Mouse (Mus musculus) hindbrain, embryonic 15.5 days (tissue): ENCODE results near the gene Ppm1j. TPM values are rescaled to one million over a fixed set of nuclear protein-coding genes. Genes with fewer than 3 reads are reported as not detected.
A peak's percentile ranks its signal among the peaks of the same experiment; 100 is the strongest.

Experiments
- ATAC-seq: fragments of 200-750 bp; cut with Nextera tagmentation; 2 replicates; pipeline ENCODE4 v1.8.0; 2017; ENCODE audit warnings: low read depth, moderate number of reproducible peaks, moderate TSS enrichment; ENCODE audit not compliant: low FRiP score
- H3K27ac ChIP-seq: fragments of 300-500 bp; sonication (generic); replicated peaks from 2 replicates; pipeline ENCODE4 v1.5.1; 2015; ENCODE audit warnings: mild to moderate bottlenecking, inconsistent platforms
- H3K27me3 ChIP-seq: fragments of 300-500 bp; sonication (generic); 2 replicates; pipeline ENCODE4 v1.6.1; 2015; ENCODE audit warnings: control low read depth, inconsistent platforms
- H3K36me3 ChIP-seq: fragments of 300-500 bp; sonication (generic); 2 replicates; pipeline ENCODE4 v1.6.1; 2015; ENCODE audit warnings: control low read depth, inconsistent platforms
- H3K4me1 ChIP-seq: fragments of 300-500 bp; sonication (generic); replicated peaks from 2 replicates; pipeline ENCODE4 v1.6.1; 2015; ENCODE audit warnings: control low read depth, inconsistent platforms
- H3K4me2 ChIP-seq: fragments of 300-500 bp; sonication (generic); 2 replicates; pipeline ENCODE4 v1.6.1; 2015; ENCODE audit warnings: moderate library complexity, mild to moderate bottlenecking, inconsistent platforms
- H3K4me3 ChIP-seq: fragments of 300-500 bp; sonication (generic); 2 replicates; pipeline ENCODE4 v1.5.1; 2015; ENCODE audit warnings: mild to moderate bottlenecking, inconsistent platforms
- H3K9ac ChIP-seq: fragments of 300-500 bp; sonication (generic); 2 replicates; pipeline ENCODE4 v1.6.1; 2015; ENCODE audit warnings: inconsistent platforms
- H3K9me3 ChIP-seq: fragments of 300-500 bp; sonication (generic); 2 replicates; pipeline ENCODE4 v1.6.1; 2016; ENCODE audit warnings: control low read depth, inconsistent platforms
- WGBS: fragments of 180-500 bp; shearing (Covaris S2); methylation state at CpG from one replicate; pipeline ENCODE4 v1.1.7; 2015; 5-methylcytosine and 5-hydroxymethylcytosine counted together
- polyA plus RNA-seq: library from polyadenylated mRNA; unstranded; fragments of >200 nt; fragmentation: Nextera tagmentation; extraction: Ambion mirVana; gene quantifications from 2 replicates; pipeline ENCODE4 v1.2.1, GENCODE M21; 2015

Ppm1j gene
- polyA plus RNA-seq, 1 experiment from 2014 or later, result 1.2 TPM

DNA sequence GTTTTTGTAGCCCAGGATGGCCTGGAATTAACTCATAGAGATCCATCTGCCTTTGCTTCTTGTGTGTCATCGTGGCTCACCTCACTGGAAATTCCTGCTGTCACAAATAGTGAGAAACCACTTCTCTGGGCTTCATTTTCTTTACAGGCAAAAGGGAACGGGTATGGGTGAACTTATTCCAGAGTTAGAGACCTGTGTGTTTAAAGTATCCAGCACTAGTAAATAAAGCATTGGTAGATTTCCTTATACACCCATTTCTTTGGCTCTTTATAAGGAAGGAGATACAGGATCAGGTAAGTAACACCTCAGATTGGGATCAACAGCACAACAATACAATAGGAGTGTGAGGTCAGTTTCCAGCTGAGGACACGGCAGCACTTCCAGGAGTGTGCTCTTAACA is 7.2 kb downstream of the Ppm1j start, which contains the start of gene Rhoc:
Gene Rhoc (plus strand): TSS at position 301 of the 400 bp plus-strand sequence.
- Histone ChIP-seq H3K36me3 (no peaks in the 10 kb centered on the region), H3K27me3 (peaks cover 30% of the 10 kb centered on the region), H3K4me1 (peaks cover 28% of the 10 kb centered on the region), H3K9me3 (no peaks in the 10 kb centered on the region), H3K4me3 (peak within 1 kb of the TSS; percentile 55), H3K27ac (peak within 1 kb of the TSS; percentile 77), H3K4me2 (peak within 1 kb of the TSS; percentile 96), H3K9ac (peak within 1 kb of the TSS; percentile 51)
- no peak for ATAC-seq
- 43% methylated on average over 3 of the region's 3 CpGs for WGBS

DNA sequence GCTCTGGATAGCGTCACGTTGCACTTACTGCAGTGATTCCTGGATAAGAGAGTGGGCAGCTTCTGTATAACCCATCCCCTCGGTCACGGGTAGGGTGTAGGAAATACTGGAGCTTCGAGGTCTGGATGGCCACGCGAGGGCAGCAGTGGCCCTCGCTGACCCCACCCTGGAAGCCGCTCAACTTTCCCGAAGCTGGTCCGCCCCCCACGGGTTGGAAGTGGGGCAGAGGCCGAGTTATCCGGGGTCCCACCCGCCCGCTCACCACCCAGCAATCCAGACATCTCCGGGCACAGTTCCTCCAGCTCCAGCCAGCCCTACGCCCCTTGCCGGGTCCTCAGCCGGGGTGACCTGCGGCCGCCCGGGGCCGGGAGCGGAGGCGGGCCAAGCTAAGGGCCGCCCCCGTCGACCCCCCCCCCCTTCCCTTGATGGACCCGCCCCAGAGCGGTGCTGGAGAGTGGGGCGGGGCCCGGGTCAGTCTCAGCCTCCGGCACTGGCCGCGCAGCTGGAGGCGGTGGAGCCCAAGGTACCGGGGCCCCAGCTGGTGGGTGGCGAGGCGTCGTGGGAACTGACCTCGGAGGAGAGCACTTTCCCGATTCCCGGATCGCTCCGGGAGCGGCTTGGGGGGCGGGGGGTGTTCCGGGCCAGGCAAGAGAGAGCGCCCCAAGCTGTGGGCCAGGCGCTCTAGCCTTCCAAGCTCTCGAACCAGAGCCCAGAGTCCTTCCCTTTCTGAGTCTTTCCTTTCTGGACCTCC is 7.9 kb downstream of the Ppm1j start:
- Histone ChIP-seq H3K4me2 (peak overlapping the region; percentile 96), H3K27me3 (peaks cover 23% of the 10 kb centered on the region)
- under 1% methylated on average over 43 of the region's 52 CpGs for WGBS

DNA sequence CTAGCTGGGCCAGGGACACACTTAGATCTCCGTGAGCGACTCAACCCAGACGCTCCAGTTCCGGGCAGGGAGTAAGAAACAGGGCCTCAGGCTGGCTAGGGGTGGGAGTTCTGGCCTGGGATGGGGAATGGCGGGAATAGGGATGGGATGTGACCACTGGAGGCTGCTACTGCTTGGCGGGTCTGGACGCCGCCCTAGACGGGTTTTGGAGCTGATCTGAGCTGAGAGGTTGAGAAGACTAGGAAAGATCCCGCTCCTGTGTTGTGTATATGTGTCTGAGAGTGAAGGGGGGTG is 8.4 kb downstream of the Ppm1j start:
- peak overlapping the region; percentile 51 for H3K9ac ChIP-seq
- H3K4me3 ChIP-seq, result peak overlapping the region; percentile 55
- peaks cover 18% of the 10 kb centered on the region for H3K27me3 ChIP-seq
- H3K4me1 ChIP-seq, result peaks cover 39% of the 10 kb centered on the region
- peak overlapping the region; percentile 77 for H3K27ac ChIP-seq
- 5% methylated on average over 10 of the region's 10 CpGs for WGBS
- no peaks in the 10 kb centered on the region for H3K9me3 ChIP-seq
- ATAC-seq, result peak; percentile 9; the same call in 1 of the 2 replicates
- H3K36me3 ChIP-seq, result no peaks in the 10 kb centered on the region
- peak overlapping the region; percentile 96 for H3K4me2 ChIP-seq

More for the DNA sequence above, 7.9 kb downstream of the Ppm1j start:
- peak overlapping the region; percentile 77 for H3K27ac ChIP-seq
- peak; percentile 86 for ATAC-seq
- H3K9me3 ChIP-seq, result no peaks in the 10 kb centered on the region
- H3K36me3 ChIP-seq, result no peaks in the 10 kb centered on the region
- H3K4me3 ChIP-seq, result peak overlapping the region; percentile 55
- peak overlapping the region; percentile 51 for H3K9ac ChIP-seq
- H3K4me1 ChIP-seq, result peaks cover 34% of the 10 kb centered on the region

DNA sequence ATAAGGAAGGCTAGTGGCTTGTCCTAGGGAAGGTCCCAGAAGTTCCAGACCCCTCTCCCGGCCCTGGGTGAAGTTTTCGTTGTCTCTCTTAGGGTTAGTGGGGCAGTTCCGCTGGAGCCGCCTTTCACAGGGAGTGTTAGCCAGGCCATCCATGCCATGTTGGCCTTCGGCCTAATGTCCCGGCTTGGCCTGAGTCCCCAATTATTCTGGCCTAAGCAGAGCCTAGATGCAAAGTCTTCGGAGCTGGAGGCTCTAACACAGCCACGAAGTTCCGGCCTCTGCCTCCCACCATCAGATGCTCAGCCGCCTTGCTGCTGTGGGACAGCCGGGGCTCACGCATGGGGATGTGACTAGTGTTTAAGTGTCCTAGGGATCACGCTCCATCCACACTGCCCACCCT is 9.0 kb downstream of the Ppm1j start:
- no peak for ATAC-seq
- peak overlapping the region; percentile 77 for H3K27ac ChIP-seq
- WGBS, result 40% methylated on average over 13 of the region's 13 CpGs

DNA sequence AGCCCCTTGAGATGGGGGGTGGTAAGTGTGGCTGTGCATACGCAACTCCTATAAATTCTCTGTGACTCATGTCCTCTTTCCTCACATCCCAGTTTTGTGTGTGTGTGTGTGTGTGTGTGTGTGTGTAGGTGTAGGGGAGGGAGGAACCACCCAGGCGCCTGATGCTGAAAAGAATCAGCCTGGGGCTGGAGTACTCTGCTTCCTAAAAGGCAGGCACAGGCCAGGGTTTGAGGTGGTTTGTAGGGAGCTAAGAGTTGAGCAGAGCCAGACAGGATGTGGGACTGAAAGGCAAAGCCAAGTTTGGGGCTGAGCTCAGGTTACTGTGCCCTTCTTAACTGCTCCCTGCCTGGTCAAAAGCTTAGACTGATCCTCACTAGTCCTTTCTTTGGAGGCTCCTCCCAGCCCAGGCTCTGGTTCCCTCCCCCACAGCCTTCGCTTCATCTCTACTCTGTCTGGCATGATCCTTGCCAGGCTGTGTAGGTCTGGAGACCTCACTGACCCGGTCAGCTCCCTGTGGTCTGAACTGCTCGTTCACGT is 9.6 kb downstream of the Ppm1j start:
- Histone ChIP-seq H3K4me2 (peak overlapping the region; percentile 96), H3K36me3 (0 out of 2 replicates have a peak, but pooled peaks cover 1% of the 10 kb centered on the region), H3K27ac (0 out of 2 replicates have a peak overlapping the region, but pooled peaks have one; percentile 13), H3K9ac (no peak overlapping the region), H3K4me1 (peaks cover 46% of the 10 kb centered on the region), H3K27me3 (peaks cover 6% of the 10 kb centered on the region), H3K4me3 (peak overlapping the region; percentile 55), H3K9me3 (no peaks in the 10 kb centered on the region)
- ATAC-seq, result no peak
- 26% methylated on average over 6 of the region's 6 CpGs for WGBS

More for the DNA sequence above, 9.0 kb downstream of the Ppm1j start:
- Histone ChIP-seq H3K9ac (peak overlapping the region; percentile 51; the same call in 1 of the 2 replicates), H3K4me2 (peak overlapping the region; percentile 96), H3K27me3 (peaks cover 12% of the 10 kb centered on the region), H3K4me1 (peaks cover 41% of the 10 kb centered on the region), H3K36me3 (no peaks in the 10 kb centered on the region), H3K9me3 (no peaks in the 10 kb centered on the region), H3K4me3 (peak overlapping the region; percentile 55)

GRCm38 (mm10) chr3:104791017-104791416 is 10.2 kb downstream of the Ppm1j start:
- peaks cover 51% of the 10 kb centered on the region for H3K4me1 ChIP-seq
- WGBS, result 21% methylated on average over 4 of the region's 4 CpGs
- peak overlapping the region; percentile 55 for H3K4me3 ChIP-seq
- peak overlapping the region; percentile 96 for H3K4me2 ChIP-seq
- no peaks in the 10 kb centered on the region for H3K9me3 ChIP-seq
- H3K36me3 ChIP-seq, result 0 out of 2 replicates have a peak, but pooled peaks cover 7% of the 10 kb centered on the region
- ATAC-seq, result no peak
- H3K9ac ChIP-seq, result no peak overlapping the region
- peaks cover 4% of the 10 kb centered on the region; the same call in 1 of the 2 replicates for H3K27me3 ChIP-seq
- H3K27ac ChIP-seq, result no peak overlapping the region

DNA sequence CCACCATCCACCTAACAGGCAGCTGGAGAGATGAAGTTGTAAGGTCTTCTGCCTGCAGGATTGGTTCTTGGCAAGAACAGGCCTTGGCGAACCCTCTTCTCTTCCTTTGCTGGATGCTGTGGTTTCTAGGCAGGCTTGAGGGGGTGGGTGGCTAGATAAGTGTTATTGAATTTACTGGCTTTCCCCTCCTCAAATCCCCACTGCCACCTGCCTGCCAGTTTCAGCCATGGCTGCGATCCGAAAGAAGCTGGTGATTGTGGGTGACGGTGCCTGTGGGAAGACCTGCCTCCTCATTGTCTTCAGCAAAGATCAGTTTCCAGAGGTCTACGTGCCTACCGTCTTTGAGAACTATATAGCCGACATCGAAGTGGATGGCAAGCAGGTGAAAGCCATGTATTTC is 10.8 kb downstream of the Ppm1j start:
- Histone ChIP-seq H3K27ac (no peak overlapping the region), H3K27me3 (peaks cover 4% of the 10 kb centered on the region; the same call in 1 of the 2 replicates), H3K4me1 (peaks cover 52% of the 10 kb centered on the region), H3K4me3 (no peak overlapping the region), H3K36me3 (0 out of 2 replicates have a peak, but pooled peaks cover 7% of the 10 kb centered on the region), H3K9me3 (no peaks in the 10 kb centered on the region), H3K4me2 (no peak overlapping the region), H3K9ac (no peak overlapping the region)
- ATAC-seq, result no peak
- 93% methylated on average over 8 of the region's 8 CpGs for WGBS

- WGBS, result 73% methylated on average over 15 of the region's 15 CpGs
- Histone ChIP-seq H3K9me3 (no peaks in the 10 kb centered on the region), H3K27ac (no peak overlapping the region), H3K27me3 (peaks cover 4% of the 10 kb centered on the region; the same call in 1 of the 2 replicates), H3K4me2 (no peak overlapping the region), H3K9ac (no peak overlapping the region), H3K4me3 (no peak overlapping the region), H3K36me3 (0 out of 2 replicates have a peak, but pooled peaks cover 7% of the 10 kb centered on the region), H3K4me1 (peaks cover 52% of the 10 kb centered on the region)
- ATAC-seq, result no peak
Measured at GRCm38 (mm10) chr3:104792360-104793270, 11.8 kb downstream of the Ppm1j start.

DNA sequence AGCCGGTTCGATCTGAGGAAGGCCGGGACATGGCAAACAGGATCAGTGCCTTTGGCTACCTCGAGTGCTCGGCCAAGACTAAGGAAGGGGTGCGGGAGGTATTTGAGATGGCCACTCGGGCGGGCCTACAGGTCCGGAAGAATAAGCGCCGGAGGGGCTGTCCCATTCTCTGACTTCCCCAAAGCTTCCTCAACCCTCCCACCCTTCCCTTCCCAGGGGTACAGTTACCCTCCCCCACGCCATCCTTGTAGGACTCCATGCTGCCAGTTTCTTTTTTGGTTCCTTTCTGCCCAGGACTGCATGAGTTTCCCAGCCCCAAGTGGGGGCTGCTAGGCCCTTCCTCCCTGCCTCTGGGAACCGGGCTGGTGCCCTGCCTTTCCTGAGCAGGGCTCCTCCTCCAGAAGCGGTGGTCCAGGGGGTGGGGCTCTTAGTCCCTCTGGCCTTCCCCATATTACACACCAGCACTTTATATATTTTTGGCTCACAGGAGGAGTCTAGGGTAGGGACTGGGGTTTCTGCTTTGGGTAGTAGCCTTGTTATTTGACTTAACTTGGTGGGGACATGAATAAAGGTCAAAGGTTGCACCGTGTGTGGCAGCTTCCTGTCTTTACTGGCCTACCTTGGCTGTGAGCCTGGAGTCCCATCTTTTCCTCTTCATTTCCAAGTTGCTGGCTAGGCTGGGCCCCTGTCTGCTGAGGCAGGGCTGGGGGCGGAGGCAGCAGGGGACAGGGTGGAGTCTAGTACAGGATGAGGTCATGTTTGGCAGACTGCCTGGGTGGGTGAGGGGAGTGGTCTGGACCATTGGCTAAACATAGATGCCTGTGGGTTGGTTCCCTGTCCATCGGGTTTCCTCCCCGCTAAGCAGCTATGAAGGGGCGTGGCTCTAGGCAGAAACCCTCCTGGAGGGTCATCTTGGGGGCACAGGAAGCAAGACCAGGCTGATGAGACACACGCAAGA is 13.3 kb downstream of the Ppm1j start:
- Histone ChIP-seq H3K36me3 (0 out of 2 replicates have a peak, but pooled peaks cover 7% of the 10 kb centered on the region), H3K4me3 (no peak overlapping the region), H3K27me3 (0 out of 2 replicates have a peak, but pooled peaks cover 4% of the 10 kb centered on the region), H3K4me1 (peaks cover 43% of the 10 kb centered on the region), H3K27ac (peak overlapping the region; percentile 57), H3K9me3 (no peaks in the 10 kb centered on the region), H3K9ac (no peak overlapping the region), H3K4me2 (no peak overlapping the region)
- 51% methylated on average over 20 of the region's 20 CpGs for WGBS
- peak; percentile 90 for ATAC-seq

GRCm38 (mm10) chr3:104794953-104795470 is 14.2 kb downstream of the Ppm1j start:
- H3K9ac ChIP-seq, result no peak overlapping the region
- 0 out of 2 replicates have a peak, but pooled peaks cover 3% of the 10 kb centered on the region for H3K27me3 ChIP-seq
- no peak overlapping the region for H3K4me3 ChIP-seq
- no peak for ATAC-seq
- H3K9me3 ChIP-seq, result no peaks in the 10 kb centered on the region
- H3K36me3 ChIP-seq, result 0 out of 2 replicates have a peak, but pooled peaks cover 7% of the 10 kb centered on the region
- H3K4me1 ChIP-seq, result peaks cover 35% of the 10 kb centered on the region
- WGBS, result 77% methylated on average over 12 of the region's 12 CpGs
- no peak overlapping the region for H3K4me2 ChIP-seq
- peak overlapping the region; percentile 34; the same call in 1 of the 2 replicates for H3K27ac ChIP-seq
